Mouse (Mus musculus): ENCODE measurements at regions not wholly inside any gene's neighbourhood (a gene's known extent, or its start where the extent isn't known, plus 50 kb on each side); places are given as distances from the start of the nearest gene placed in this dataset.

DNA sequence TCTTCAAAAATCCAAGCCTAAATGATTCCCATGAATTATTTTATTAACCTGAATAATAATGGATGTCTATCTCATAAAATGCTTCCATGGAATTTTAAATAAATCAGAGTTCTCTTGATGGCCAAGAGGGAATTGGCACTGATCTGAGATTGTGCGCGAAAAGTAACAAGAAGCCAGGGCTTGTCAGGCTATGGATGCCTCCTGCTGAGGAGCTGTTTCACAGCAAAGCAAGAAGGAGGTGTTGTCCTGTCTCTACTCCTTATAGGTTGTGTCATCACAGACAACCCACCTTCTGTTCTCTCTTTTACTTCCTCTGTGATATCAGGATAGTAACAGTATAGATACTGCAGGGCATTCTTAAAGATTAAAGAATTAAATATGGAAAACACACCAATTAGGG, 226.8 kb downstream of the Pla2g4a start:
- TF ChIP-seq CTCF (IDR thresholded peaks at IDR 0.05; ENCODE audit: low read depth) (no peak), EP300 (IDR thresholded peaks at IDR 0.05; ENCODE audit: low read depth) (no peak)

All from heart, postnatal 0 days (tissue).